Comparison of ENCODE assay signal across 25 mouse cellular contexts in the genomic region with DNA sequence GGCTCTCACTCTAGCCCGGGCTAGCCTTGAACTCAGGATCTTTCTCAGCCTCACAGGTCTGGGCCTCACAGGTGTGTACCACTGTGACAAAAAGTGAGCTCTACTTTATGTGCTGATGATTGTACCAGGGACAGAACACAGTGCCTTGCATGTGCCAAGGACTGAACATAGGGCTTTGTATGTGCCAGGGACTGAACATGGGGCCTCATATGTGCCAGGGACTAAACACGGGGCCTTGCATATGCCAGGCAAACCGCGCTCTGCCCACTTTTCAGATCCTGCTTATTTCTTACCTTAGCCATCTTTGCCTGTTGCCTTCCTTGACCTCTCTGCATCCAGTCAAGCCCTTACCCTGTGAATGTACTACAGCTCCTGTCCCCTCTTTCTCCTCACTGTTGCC. TPM values are rescaled to one million over a fixed set of nuclear protein-coding genes. Genes with fewer than 3 reads are reported as not detected.
DNase-seq lines count a peak whose midpoint lies in the region; ATAC-seq and TF ChIP-seq lines count a peak whose summit lies in the region.
"Had no signal": no experiment of that assay in that cellular context is flagged by ENCODE, and none has a peak within 500 bp of the region (broad histone marks: within the 10 kb centered on the region; RNA-seq: fewer than 3 reads in every experiment).

No protein-coding gene starts in this region.

- no peaks in the 10 kb centered on the region for H3K9me3 ChIP-seq in heart, postnatal 0 days (replicated peaks; ENCODE audit: control insufficient read depth, low read length)
- H3K9me3 ChIP-seq in ES-E14 (ENCODE audit: control insufficient read depth, insufficient read depth, low read depth, low read length) = no peaks in the 10 kb centered on the region
- H3K9me3 ChIP-seq in liver, embryonic 15.5 days (replicated peaks) = no peaks in the 10 kb centered on the region
- H3K9me3 ChIP-seq: G1E; heart, embryonic 15.5 days; megakaryocyte, embryonic 14.5 days; midbrain, embryonic 12.5 days; neural tube, embryonic 13.5 days had no signal

- TF ChIP-seq EP300 in heart, postnatal 0 days (IDR thresholded peaks at IDR 0.05; ENCODE audit: low read depth) = peak; percentile 5; the same call in 1 of the 2 replicates

- ATAC-seq in heart, postnatal 0 days (ENCODE audit: insufficient read depth, low read depth) = no peak
- ATAC-seq in erythroblast, adult 5-6 weeks (replicated peaks; ENCODE audit: low FRiP score, poor library complexity, severe bottlenecking) = peak; percentile 1
- peak; percentile 3; the same call in 1 of the 2 replicates for ATAC-seq in liver, embryonic 15.5 days (ENCODE audit: insufficient read depth)
- ATAC-seq: forebrain, embryonic 16.5 days had no signal

- H3K4me1 ChIP-seq in heart, postnatal 0 days (ENCODE audit: control insufficient read depth, insufficient read depth) = 0 out of 2 replicates have a peak, but pooled peaks cover 4% of the 10 kb centered on the region
- peaks cover 2 to 3% of the 10 kb centered on the region in 2 experiments; a peak in 1 of 4 replicates for H3K4me1 ChIP-seq in ES-E14 (ENCODE audit: control insufficient read depth in 2 of 2, insufficient read depth in 2 of 2, low read length in 2 of 2, poor library complexity in 1 of 2)
- peaks cover 77% of the 10 kb centered on the region for H3K4me1 ChIP-seq in liver, embryonic 15.5 days (replicated peaks)
- H3K4me1 ChIP-seq: midbrain, embryonic 12.5 days; neural tube, embryonic 13.5 days had no signal

- 93% methylated on average over 4 of the region's 4 CpGs for WGBS in heart, postnatal 0 days
- WGBS in liver, embryonic 15.5 days (ENCODE audit: insufficient replicate concordance) = 81% methylated on average over 4 of the region's 4 CpGs

- H3K36me3 ChIP-seq in heart, postnatal 0 days (replicated peaks; ENCODE audit: control insufficient read depth, insufficient read depth, low read length) = peaks cover 88% of the 10 kb centered on the region
- H3K36me3 ChIP-seq in ES-E14 (ENCODE audit: control insufficient read depth, insufficient read depth, low read length, poor library complexity, severe bottlenecking) = peaks cover 70% of the 10 kb centered on the region
- peaks cover 93% of the 10 kb centered on the region for H3K36me3 ChIP-seq in liver, embryonic 15.5 days (replicated peaks)

- H3K27me3 ChIP-seq in heart, postnatal 0 days (ENCODE audit: control insufficient read depth, insufficient read depth, low read length) = no peaks in the 10 kb centered on the region
- H3K27me3 ChIP-seq in liver, embryonic 15.5 days = no peaks in the 10 kb centered on the region
- H3K27me3 ChIP-seq: heart, embryonic 15.5 days; megakaryocyte, embryonic 14.5 days; midbrain, embryonic 12.5 days; neural tube, embryonic 13.5 days had no signal

- H3K4me3 ChIP-seq in heart, postnatal 0 days (ENCODE audit: low read depth, low read length) = no peak overlapping the region
- H3K4me3 ChIP-seq in ES-E14 (ENCODE audit: insufficient read depth in 1 of 2, low read depth in 1 of 2, low read length in 2 of 2, poor library complexity in 1 of 2, severe bottlenecking in 1 of 2) = no peak overlapping the region
- H3K4me3 ChIP-seq in liver, embryonic 15.5 days (replicated peaks) = no peak overlapping the region
- H3K4me3 ChIP-seq: heart, embryonic 15.5 days; megakaryocyte, embryonic 14.5 days; midbrain, embryonic 12.5 days; neural tube, embryonic 13.5 days had no signal

- TF ChIP-seq CTCF in heart, postnatal 0 days (IDR thresholded peaks at IDR 0.05; ENCODE audit: low read depth) = no peak

- in situ Hi-C loops in ES-E14 (cut with MboI; ENCODE audit: low sequenced_read_pairs in 2 of 2, unreplicated experiment in 2 of 2) = no loop called here

- no peak overlapping the region for H3K4me2 ChIP-seq in heart, postnatal 0 days (ENCODE audit: low read depth, low read length)
- H3K4me2 ChIP-seq in liver, embryonic 15.5 days = peak overlapping the region; percentile 62
- H3K4me2 ChIP-seq: heart, embryonic 15.5 days; midbrain, embryonic 12.5 days; neural tube, embryonic 13.5 days had no signal

- 0 out of 2 replicates have a peak overlapping the region, but pooled peaks have one; percentile 18 for H3K27ac ChIP-seq in heart, postnatal 0 days (ENCODE audit: low read depth)
- H3K27ac ChIP-seq in ES-E14 (ENCODE audit: insufficient read depth, low read depth, low read length, poor library complexity, severe bottlenecking) = peak overlapping the region; percentile 30
- H3K27ac ChIP-seq in liver, embryonic 15.5 days (replicated peaks) = peak overlapping the region; percentile 97
- H3K27ac ChIP-seq: heart, embryonic 15.5 days; midbrain, embryonic 12.5 days; neural tube, embryonic 13.5 days had no signal

- no peak overlapping the region for H3K9ac ChIP-seq in heart, postnatal 0 days (replicated peaks; ENCODE audit: low read depth, low read length)
- no peak overlapping the region for H3K9ac ChIP-seq in ES-E14 (ENCODE audit: insufficient read depth, low read depth, low read length, poor library complexity, severe bottlenecking)
- peak overlapping the region; percentile 56 for H3K9ac ChIP-seq in liver, embryonic 15.5 days
- H3K9ac ChIP-seq: heart, embryonic 15.5 days; midbrain, embryonic 12.5 days; neural tube, embryonic 13.5 days had no signal

- DNase-seq in heart, postnatal 0 days (ENCODE audit: low spot score) = no peak
- DNase-seq in heart, postnatal 14 days = no peak
- DNase-seq in ES-E14 (ENCODE audit: low read depth, low spot score) = no peak
- no peak for DNase-seq in kidney, adult 18-20 months
- no peak for DNase-seq in ovary, postnatal 36 days (ENCODE audit: low spot score)
- DNase-seq in urinary bladder, postnatal 36 days (ENCODE audit: low spot score in 2 of 2) = no peak
- DNase-seq: adrenal gland, adult 8-10 months; B cell, adult 2 months; kidney, adult 2 months; kidney, postnatal 36 days; layer of hippocampus, postnatal 36 days; lung, postnatal 36 days had no signal

- intact Hi-C loops in heart, postnatal 14 days (cut with DNase I) = no loop called here

TF ChIP-seq in ES-E14, 5 proteins besides CTCF, POLR2A, EP300 and RAD21:
- no peak for TF ChIP-seq ZC3H11A (IDR thresholded peaks at IDR 0.05; ENCODE audit: borderline replicate concordance, low read depth, low read length)
- TF ChIP-seq HCFC1 (IDR thresholded peaks at IDR 0.05; ENCODE audit: borderline replicate concordance, insufficient read depth, low read length) = no peak
- TF ChIP-seq ZNF384 (IDR thresholded peaks at IDR 0.05; ENCODE audit: low read depth, low read length) = no peak
- no peak for TF ChIP-seq CHD2 (IDR thresholded peaks at IDR 0.05; ENCODE audit: low read depth, low read length)
- TF ChIP-seq MAFK (IDR thresholded peaks at IDR 0.05; ENCODE audit: insufficient read depth, low read depth, low read length) = no peak

RNA-seq across cellular contexts. Expression of gene Ube2c, which starts 7.7 kb away (rescaled TPM):
- total RNA-seq in heart, postnatal 0 days (2014; rRNA removed; ENCODE audit: low replicate concordance) = 175 and 320 TPM in 2 replicates
- polyA plus RNA-seq in heart, postnatal 0 days (2015; fragmentation: Nextera tagmentation; extraction: Ambion mirVana) = 116 and 117 TPM in 2 replicates
- 10 to 100 TPM; 10.8 to 19.5 TPM for total RNA-seq in heart, postnatal 14 days (2021)
- 117 and 159 TPM in 2 replicates for total RNA-seq in ES-E14 (2012; rRNA removed)
- 268 and 318 TPM in 2 replicates for total RNA-seq in erythroblast, adult 5-6 weeks (2015; ENCODE audit: low replicate concordance)
- 123 and 215 TPM in 2 replicates for total RNA-seq in erythroblast, adult 5-6 weeks (2017; ENCODE audit: low replicate concordance)
- 682 and 720 TPM in 2 replicates for polyA plus RNA-seq in liver, embryonic 15.5 days (2015; fragmentation: Nextera tagmentation; extraction: Ambion mirVana)

RNA-seq across cellular contexts. Expression of gene Dnttip1, which starts 16.2 kb away (rescaled TPM):
- 8.9 and 19.1 TPM in 2 replicates for total RNA-seq in heart, postnatal 0 days (2014; rRNA removed; ENCODE audit: low replicate concordance)
- 42.8 and 43.3 TPM in 2 replicates for polyA plus RNA-seq in heart, postnatal 0 days (2015; fragmentation: Nextera tagmentation; extraction: Ambion mirVana)
- total RNA-seq in heart, postnatal 14 days (2021) = 10 to 100 TPM; 29.4 to 30.2 TPM
- total RNA-seq in ES-E14 (2012; rRNA removed) = 13.3 and 15.1 TPM in 2 replicates
- total RNA-seq in erythroblast, adult 5-6 weeks (2015; ENCODE audit: low replicate concordance) = 79.2 and 130 TPM in 2 replicates
- total RNA-seq in erythroblast, adult 5-6 weeks (2017; ENCODE audit: low replicate concordance) = 137 and 237 TPM in 2 replicates
- 40.5 and 41.1 TPM in 2 replicates for polyA plus RNA-seq in liver, embryonic 15.5 days (2015; fragmentation: Nextera tagmentation; extraction: Ambion mirVana)

RNA-seq across cellular contexts. Expression of gene Wfdc3, which starts 16.2 kb away (rescaled TPM):
- not detected in 2 replicates for total RNA-seq in heart, postnatal 0 days (2014; rRNA removed; ENCODE audit: low replicate concordance)
- 0.46 and 0.51 TPM in 2 replicates for polyA plus RNA-seq in heart, postnatal 0 days (2015; fragmentation: Nextera tagmentation; extraction: Ambion mirVana)
- total RNA-seq in heart, postnatal 14 days (2021) = under 1 TPM; 0.22 to 0.33 TPM
- 0.18 and 0.58 TPM in 2 replicates for total RNA-seq in ES-E14 (2012; rRNA removed)
- 16.7 and 19.9 TPM in 2 replicates for total RNA-seq in erythroblast, adult 5-6 weeks (2015; ENCODE audit: low replicate concordance)
- 10.0 and 12.8 TPM in 2 replicates for total RNA-seq in erythroblast, adult 5-6 weeks (2017; ENCODE audit: low replicate concordance)
- 2.3 and 2.4 TPM in 2 replicates for polyA plus RNA-seq in liver, embryonic 15.5 days (2015; fragmentation: Nextera tagmentation; extraction: Ambion mirVana)
- total RNA-seq: gastrocnemius, adult 8-10 months; gastrocnemius, postnatal 4 days had no signal

RNA-seq across cellular contexts. Expression of gene Tnnc2, which starts 17.8 kb away (rescaled TPM):
- 4.9 and 5.0 TPM in 2 replicates for total RNA-seq in heart, postnatal 0 days (2014; rRNA removed; ENCODE audit: low replicate concordance)
- polyA plus RNA-seq in heart, postnatal 0 days (2015; fragmentation: Nextera tagmentation; extraction: Ambion mirVana) = 0.18 and 0.25 TPM in 2 replicates
- total RNA-seq in heart, postnatal 14 days (2021) = not detected
- 1.5 and 1.7 TPM in 2 replicates for total RNA-seq in ES-E14 (2012; rRNA removed)
- not detected in 2 replicates for total RNA-seq in erythroblast, adult 5-6 weeks (2015; ENCODE audit: low replicate concordance)
- not detected in 2 replicates for total RNA-seq in erythroblast, adult 5-6 weeks (2017; ENCODE audit: low replicate concordance)
- polyA plus RNA-seq in liver, embryonic 15.5 days (2015; fragmentation: Nextera tagmentation; extraction: Ambion mirVana) = 27.2 and 51.1 TPM in 2 replicates
- total RNA-seq: adrenal gland, adult 8-10 months; G1E; layer of hippocampus, postnatal 36 days; left cerebral cortex, postnatal 10 days had no signal
- polyA plus RNA-seq: forebrain, embryonic 11.5 days; forebrain, embryonic 16.5 days; G1E; liver, adult 2 months had no signal

RNA-seq across cellular contexts. Expression of gene Snx21, which starts 23.7 kb away (rescaled TPM):
- 46.4 and 98.1 TPM in 2 replicates for total RNA-seq in heart, postnatal 0 days (2014; rRNA removed; ENCODE audit: low replicate concordance)
- polyA plus RNA-seq in heart, postnatal 0 days (2015; fragmentation: Nextera tagmentation; extraction: Ambion mirVana) = 29.8 and 30.8 TPM in 2 replicates
- 10 to 100 TPM; 20.8 to 23.0 TPM for total RNA-seq in heart, postnatal 14 days (2021)
- total RNA-seq in ES-E14 (2012; rRNA removed) = 5.5 and 7.0 TPM in 2 replicates
- total RNA-seq in erythroblast, adult 5-6 weeks (2015; ENCODE audit: low replicate concordance) = 2.1 and 2.9 TPM in 2 replicates
- 0.43 and 0.98 TPM in 2 replicates for total RNA-seq in erythroblast, adult 5-6 weeks (2017; ENCODE audit: low replicate concordance)
- polyA plus RNA-seq in liver, embryonic 15.5 days (2015; fragmentation: Nextera tagmentation; extraction: Ambion mirVana) = 5.6 and 7.9 TPM in 2 replicates

Comparison
In these comparisons a context has a peak if more than half of its experiments do, and no peak if none do; other contexts are left out.
1. H3K27ac ChIP-seq: peak in every context shown above with its lines; median percentile 97 in liver, embryonic 15.5 days; 30 in ES-E14; 18 in heart, postnatal 0 days.